Mouse (Mus musculus) liver, embryonic 12.5 days (tissue): ENCODE data around the gene Msl3. TPM values are rescaled to one million over a fixed set of nuclear protein-coding genes. Genes with fewer than 3 reads are reported as not detected.

ENCODE experiments used
- ATAC-seq: fragments of 200-750 bp; cut with Nextera tagmentation; 2 replicates; pipeline ENCODE4 v1.8.0; 2017; ENCODE audit warnings: moderate number of reproducible peaks, mild to moderate bottlenecking, moderate library complexity
- H3K27ac ChIP-seq: fragments of 300-500 bp; sonication (generic); 2 replicates; pipeline ENCODE4 v1.5.1; 2016; ENCODE audit warnings: mild to moderate bottlenecking
- H3K27me3 ChIP-seq: fragments of 300-500 bp; sonication (generic); replicated peaks from 2 replicates; pipeline ENCODE4 v1.6.1; 2016; ENCODE audit warnings: mild to moderate bottlenecking, moderate library complexity
- H3K36me3 ChIP-seq: fragments of 300-500 bp; sonication (generic); 2 replicates; pipeline ENCODE4 v1.6.1; 2016; ENCODE audit warnings: mild to moderate bottlenecking, moderate library complexity
- H3K4me1 ChIP-seq: fragments of 300-500 bp; sonication (generic); 2 replicates; pipeline ENCODE4 v1.6.1; 2016
- H3K4me2 ChIP-seq: fragments of 300-500 bp; sonication (generic); 2 replicates; pipeline ENCODE4 v1.6.1; 2016; ENCODE audit warnings: mild to moderate bottlenecking, moderate library complexity
- H3K4me3 ChIP-seq: fragments of 300-500 bp; sonication (generic); 2 replicates; pipeline ENCODE4 v1.5.1; 2016; ENCODE audit warnings: mild to moderate bottlenecking, moderate library complexity
- H3K9ac ChIP-seq: fragments of 300-500 bp; sonication (generic); 2 replicates; pipeline ENCODE4 v1.6.1; 2016; ENCODE audit warnings: mild to moderate bottlenecking, moderate library complexity
- H3K9me3 ChIP-seq: fragments of 300-500 bp; sonication (generic); replicated peaks from 2 replicates; pipeline ENCODE4 v1.6.1; 2016; ENCODE audit warnings: mild to moderate bottlenecking, moderate library complexity
- WGBS: fragments of 180-500 bp; shearing (Covaris S2); methylation state at CpG from one replicate; pipeline ENCODE4 v1.1.7; 2016; ENCODE audit not compliant: insufficient replicate concordance; 5-methylcytosine and 5-hydroxymethylcytosine counted together
- polyA plus RNA-seq: library from polyadenylated mRNA; unstranded; fragments of >200 nt; fragmentation: Nextera tagmentation; extraction: Ambion mirVana; gene quantifications from 2 replicates; pipeline ENCODE4 v1.2.1, GENCODE M21; 2016

Gene Msl3
- polyA plus RNA-seq, 1 experiment from 2014 or later = 20.7 TPM

- no peaks in the 10 kb centered on the region; the same call in 1 of the 2 replicates for H3K27me3 ChIP-seq
- no peak for ATAC-seq
These were observed 26.0 kb downstream of the Msl3 start for GRCm38 (mm10) chrX:168647746-168648145.

DNA sequence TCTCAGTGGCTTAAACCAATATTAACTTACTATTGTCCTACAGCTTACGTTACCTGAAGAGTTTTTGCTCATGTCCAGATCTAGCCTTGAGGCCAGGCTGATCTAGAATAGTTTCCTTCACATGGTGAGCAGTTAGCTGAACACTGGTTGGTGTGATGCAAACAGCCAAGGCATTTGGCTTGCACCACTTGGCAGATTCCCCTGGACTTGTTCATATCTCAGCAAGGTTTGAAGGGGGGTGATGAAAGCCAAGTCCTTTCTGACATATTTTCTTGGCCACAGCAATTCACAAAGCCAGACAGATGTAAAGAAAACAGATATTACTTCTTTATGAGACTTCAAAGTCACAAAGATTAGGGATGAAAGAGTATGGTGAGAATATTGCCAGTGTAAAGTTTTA, 30.2 kb downstream of the Msl3 start:
- Histone ChIP-seq H3K9me3 (no peaks in the 10 kb centered on the region), H3K27ac (no peak overlapping the region), H3K4me2 (no peak overlapping the region), H3K4me1 (no peaks in the 10 kb centered on the region), H3K4me3 (no peak overlapping the region), H3K36me3 (no peaks in the 10 kb centered on the region), H3K27me3 (no peaks in the 10 kb centered on the region), H3K9ac (no peak overlapping the region)
- 79% methylated on average over 1 of the region's 1 CpGs for WGBS
- ATAC-seq = no peak

More at GRCm38 (mm10) chrX:168647746-168648145, 26.0 kb downstream of the Msl3 start:
- H3K9me3 ChIP-seq = no peaks in the 10 kb centered on the region
- no peak overlapping the region for H3K4me2 ChIP-seq
- H3K27ac ChIP-seq = no peak overlapping the region
- no peak overlapping the region for H3K4me3 ChIP-seq
- WGBS = 46% methylated on average over 3 of the region's 3 CpGs
- H3K36me3 ChIP-seq = peaks cover 23% of the 10 kb centered on the region
- no peak overlapping the region for H3K9ac ChIP-seq
- no peaks in the 10 kb centered on the region for H3K4me1 ChIP-seq

GRCm38 (mm10) chrX:168639556-168640356, 33.9 kb downstream of the Msl3 start:
- Histone ChIP-seq H3K9ac (peak overlapping the region; percentile 53; the same call in 1 of the 2 replicates), H3K4me3 (peak overlapping the region; percentile 41), H3K4me1 (no peaks in the 10 kb centered on the region), H3K36me3 (no peaks in the 10 kb centered on the region), H3K4me2 (peak overlapping the region; percentile 61), H3K27me3 (no peaks in the 10 kb centered on the region), H3K27ac (no peak overlapping the region), H3K9me3 (no peaks in the 10 kb centered on the region)
- ATAC-seq = peak; percentile 68
- WGBS = 12% methylated on average over 11 of the region's 11 CpGs

Other genes with a start within 250 kb of the Msl3 start
- gene Frmpd4, start 96.7 kb downstream of the Msl3 start, polyA plus RNA-seq = not detected in 2 replicates
- gene Arhgap6, start 121.2 kb upstream of the Msl3 start, polyA plus RNA-seq = 5.0 and 6.0 TPM in 2 replicates